Mouse (Mus musculus): ENCODE data around the gene Ptges3l.
"Not testable (repeated sequence)": the region's sequence is repeated elsewhere in the genome, so short reads cannot be mapped to it uniquely, and the experiment has no call there.

Gene Ptges3l

DNA sequence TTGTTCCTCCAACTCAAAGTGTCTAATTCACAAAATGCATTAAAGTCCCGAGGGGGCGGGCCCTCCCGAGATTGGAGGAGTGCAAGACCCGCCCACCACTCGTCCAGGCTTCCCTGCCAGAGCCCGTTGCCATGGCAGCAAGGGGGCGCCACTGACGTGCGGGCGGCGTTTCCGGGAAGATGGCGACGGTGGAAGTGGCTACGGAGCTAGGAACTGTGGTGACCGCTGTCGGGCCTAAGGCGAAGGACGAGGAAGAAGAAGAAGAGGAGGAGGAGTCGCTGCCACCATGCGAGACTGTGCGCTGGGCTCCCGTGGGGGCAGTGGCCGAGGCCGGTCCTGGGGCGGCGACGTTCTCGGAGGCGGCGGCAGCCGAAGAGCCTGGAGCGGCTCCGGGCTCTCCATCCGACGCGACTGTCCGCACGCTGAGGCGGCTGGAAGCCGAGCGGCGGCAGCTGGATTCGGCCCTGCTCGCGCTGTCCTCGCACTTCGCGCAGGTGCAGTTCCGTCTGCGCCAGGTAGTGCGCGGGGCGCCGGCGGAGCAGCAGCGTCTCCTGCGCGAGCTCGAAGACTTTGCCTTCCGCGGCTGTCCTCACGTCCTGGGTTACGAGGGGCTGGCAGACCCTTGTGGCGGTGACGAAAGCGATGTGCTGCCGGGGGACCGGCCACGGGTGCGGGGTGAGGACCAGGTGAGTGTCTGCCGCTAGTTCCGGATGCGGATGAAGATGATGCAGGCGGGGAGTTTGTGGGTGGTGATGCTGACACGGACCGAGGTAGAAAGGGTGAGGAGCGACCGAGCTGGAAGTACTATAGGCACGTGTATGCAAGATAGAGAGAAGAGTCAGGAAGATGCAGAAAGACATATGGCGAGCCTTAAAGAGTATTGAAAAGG lies at the start of gene Ptges3l, which contains the start of gene Rundc1:
Gene Ptges3l, minus strand, starts transcription at position 409 of the 889 bp plus-strand sequence.
Gene Rundc1, plus strand, starts transcription at position 161 of the 889 bp plus-strand sequence.
- in situ Hi-C loops (cut with MboI, MseI): no loop called here

DNA sequence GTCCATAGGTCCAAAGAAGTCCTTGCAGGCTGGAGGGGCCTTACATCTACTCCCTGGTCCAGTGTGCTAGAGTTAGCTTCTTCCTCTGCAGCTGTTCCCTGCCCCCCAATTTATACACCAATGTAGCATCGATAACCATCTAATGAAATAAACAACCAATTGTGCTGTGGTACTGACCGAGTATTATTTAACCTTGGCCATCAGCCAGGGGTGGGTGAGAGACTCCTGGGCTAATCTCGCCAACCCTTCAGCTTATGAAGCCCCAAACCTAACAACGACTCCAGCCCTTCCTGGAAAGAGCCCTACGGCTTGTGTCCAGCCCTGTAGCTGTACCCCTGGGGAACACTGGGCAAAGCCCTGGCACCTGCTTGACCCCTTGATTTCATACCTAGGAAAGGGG lies 49.2 kb upstream of the Ptges3l start:
- in situ Hi-C loops (cut with MboI, MseI): no loop called here

- in situ Hi-C loops (cut with MboI, MseI): not testable (repeated sequence)
These were observed 48.6 kb upstream of the Ptges3l start for GRCm38 (mm10) chr11:101473686-101474085.

GRCm38 (mm10) chr11:101472336-101472735 lies 47.2 kb upstream of the Ptges3l start:
- in situ Hi-C loops (cut with MboI, MseI): no loop called here

DNA sequence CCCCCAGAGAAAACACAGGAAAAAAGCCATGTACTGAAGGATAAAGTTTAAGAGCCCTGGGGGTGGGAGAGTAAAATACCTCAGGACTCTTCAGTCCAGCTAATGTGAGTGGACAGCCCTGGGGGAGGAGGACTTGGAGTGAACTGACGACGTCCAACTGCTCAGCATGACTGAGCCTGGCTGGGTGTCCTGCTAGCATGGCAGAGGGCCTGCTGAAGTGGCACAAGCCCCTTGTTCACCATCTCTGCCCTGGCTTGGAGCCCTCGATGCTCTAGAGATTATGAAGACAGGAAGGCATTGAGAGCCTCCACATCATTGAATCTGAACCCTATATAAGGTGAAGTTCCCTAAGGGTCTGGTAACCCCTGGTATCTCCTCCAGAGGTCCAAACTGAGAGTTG lies 46.8 kb upstream of the Ptges3l start:
- in situ Hi-C loops (cut with MboI, MseI): no loop called here

GRCm38 (mm10) chr11:101470206-101470605 lies 45.1 kb upstream of the Ptges3l start:
- in situ Hi-C loops (cut with MboI, MseI): no loop called here

- in situ Hi-C loops (cut with MboI, MseI): no loop called here
These were observed 44.0 kb upstream of the Ptges3l start for GRCm38 (mm10) chr11:101469155-101469554.

- in situ Hi-C loops (cut with MboI, MseI): no loop called here
These were observed 43.6 kb upstream of the Ptges3l start for GRCm38 (mm10) chr11:101468731-101469130.

DNA sequence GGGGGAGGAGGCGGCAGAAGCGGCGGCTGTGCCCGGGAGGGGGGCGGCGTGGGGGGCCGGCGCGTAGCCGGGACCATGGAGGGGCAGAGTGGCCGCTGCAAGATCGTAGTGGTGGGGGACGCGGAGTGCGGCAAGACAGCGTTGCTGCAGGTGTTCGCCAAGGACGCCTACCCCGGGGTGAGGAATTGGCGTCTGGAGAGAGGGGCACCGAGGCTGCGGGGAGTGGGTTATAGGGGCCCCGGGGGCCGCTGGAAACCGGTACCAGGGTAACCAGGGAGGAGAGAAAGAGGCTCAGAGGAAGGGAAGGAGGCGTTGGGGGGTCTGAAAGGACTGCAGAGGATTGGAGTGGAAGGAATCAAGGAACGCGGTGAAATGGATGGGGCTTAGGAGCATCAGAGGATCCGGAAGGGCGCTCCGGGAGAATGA lies 43.1 kb upstream of the Ptges3l start:
- in situ Hi-C loops (cut with MboI, MseI): no loop called here

DNA sequence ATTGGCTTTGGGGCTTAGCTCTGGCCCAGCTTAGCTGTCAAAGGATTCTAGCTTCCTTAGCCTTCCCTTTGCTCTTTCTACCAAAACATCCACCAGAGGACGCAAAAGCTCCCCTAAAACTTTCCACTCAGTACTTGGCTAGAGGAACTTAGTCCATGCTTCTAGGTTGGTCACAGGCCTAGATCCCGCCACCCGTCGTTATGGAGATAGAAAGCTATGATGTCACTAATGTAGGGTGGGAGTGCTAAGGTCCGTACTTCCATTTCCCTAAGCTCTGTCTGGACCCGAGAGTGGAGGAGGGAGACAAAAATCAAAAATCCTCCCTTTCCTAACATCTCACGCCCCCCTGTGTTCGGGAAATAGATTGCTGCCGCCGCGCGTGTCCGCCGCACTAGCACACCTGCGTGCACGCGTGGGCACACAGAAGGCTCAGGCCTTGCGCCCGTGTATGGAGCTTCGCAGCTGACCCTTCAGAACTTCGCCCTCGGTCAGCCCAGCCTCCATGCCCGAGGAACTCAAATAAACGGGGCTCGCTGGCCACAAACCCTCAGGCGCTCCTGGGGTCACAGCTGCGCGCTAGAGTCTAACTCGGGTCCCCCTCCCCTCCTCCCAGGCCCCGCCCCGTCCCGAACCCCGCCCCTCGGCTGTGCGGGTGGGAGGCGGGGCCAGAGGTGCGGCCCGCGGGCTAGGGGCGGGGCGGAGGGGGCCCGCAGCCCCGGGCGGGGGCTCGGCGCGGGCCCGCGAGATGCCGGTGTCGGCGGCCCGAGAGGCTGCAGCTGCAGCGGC lies 42.5 kb upstream of the Ptges3l start:
- in situ Hi-C loops (cut with MboI, MseI): no loop called here

GRCm38 (mm10) chr11:101466552-101466950 lies 41.4 kb upstream of the Ptges3l start:
- in situ Hi-C loops (cut with MboI, MseI): not testable (repeated sequence)

- in situ Hi-C loops (cut with MboI, MseI): no loop called here
These were observed 40.9 kb upstream of the Ptges3l start, which contains the start of gene Vat1 for GRCm38 (mm10) chr11:101465869-101466551. TSS of gene Vat1 (minus strand) at chr11:101466230.

DNA sequence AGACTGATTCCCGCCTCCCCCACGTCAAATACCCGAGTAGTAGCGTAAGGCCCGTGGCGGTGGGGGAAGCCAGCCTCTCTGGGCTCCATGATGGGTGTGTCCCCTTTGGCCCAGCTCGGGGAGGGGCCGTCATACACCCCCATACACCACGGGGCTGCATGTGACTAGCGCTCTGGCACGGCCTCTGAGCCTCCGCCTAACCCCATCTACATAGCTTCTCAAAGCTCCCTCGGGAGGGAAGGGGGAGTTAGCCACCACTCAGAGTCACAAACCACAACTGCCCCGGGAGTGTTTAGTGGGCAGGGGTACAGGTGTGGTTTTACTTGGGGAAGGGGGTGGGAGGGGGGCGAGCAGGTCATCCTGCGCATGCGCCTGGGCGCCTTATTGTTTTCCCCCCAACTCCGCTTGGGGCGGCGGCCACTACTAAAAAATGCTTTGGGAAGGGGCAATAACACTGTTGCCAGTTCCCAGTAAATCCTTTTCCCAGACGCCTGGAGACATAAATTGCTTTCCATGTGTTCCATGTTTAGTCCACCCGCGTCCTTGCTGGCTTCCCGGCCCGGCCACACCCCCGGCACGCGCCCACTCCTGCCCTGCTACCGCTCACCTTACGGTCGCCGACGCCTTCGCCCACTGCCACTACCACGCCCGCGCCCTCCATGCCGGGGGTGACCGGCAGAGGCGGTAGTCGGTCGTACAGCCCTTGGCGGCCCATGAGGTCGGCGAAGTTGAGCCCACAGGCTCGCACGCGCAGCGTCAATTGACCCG lies 40.2 kb upstream of the Ptges3l start:
- in situ Hi-C loops (cut with MboI, MseI): no loop called here

DNA sequence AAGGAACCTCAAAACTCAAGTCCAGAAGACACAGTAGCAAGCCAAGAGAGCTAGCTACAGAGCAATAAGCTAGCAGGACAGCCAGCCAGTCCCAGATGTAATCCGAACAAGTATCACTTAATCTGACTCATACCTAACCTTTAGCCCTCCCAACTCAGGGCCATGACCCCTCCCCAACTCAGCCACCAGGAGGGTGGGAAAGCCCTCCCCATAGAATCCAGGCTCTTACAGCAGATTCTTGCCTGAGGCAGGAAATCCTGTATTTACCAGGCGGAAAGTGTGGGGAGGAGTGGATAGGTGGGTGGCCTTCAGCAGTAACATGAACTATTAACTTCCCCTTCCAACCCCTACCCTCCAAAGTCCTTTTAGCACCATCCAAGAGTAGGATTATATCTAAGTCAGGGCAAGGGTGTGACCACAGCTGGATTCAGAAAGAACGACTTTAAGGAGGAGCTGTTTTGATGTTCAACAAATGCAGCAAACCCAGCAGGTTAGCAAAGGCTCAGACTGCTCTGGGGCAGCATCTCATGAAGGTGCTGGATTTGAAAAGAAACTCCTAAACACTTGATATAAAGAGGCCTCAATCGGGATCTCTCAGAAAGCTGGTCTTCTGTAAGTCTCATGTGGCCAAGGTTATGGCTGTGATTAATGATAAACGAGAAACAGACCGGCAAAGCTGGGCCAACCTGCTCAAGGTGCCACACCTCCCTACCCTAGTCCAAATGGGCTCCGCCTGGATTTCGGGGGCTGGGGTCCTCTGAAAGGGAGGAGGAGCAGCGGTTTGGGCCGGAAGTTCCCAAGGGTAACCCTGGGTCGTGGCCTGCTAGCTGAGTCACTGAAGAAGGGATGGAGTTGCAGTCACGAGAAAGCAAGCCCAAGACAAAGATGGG lies 39.3 kb upstream of the Ptges3l start, which contains the start of gene Rnd2:
Gene Rnd2, plus strand, starts transcription at position 789 of the 890 bp plus-strand sequence.
- in situ Hi-C loops (cut with MboI, MseI): no loop called here

GRCm38 (mm10) chr11:101462583-101463440 lies 37.7 kb upstream of the Ptges3l start:
- in situ Hi-C loops (cut with MboI, MseI): no loop called here

- in situ Hi-C loops (cut with MboI, MseI): no loop called here
These were observed 37.0 kb upstream of the Ptges3l start for GRCm38 (mm10) chr11:101462141-101462540.

GRCm38 (mm10) chr11:101460321-101460720 lies 35.2 kb upstream of the Ptges3l start:
- in situ Hi-C loops (cut with MboI, MseI): no loop called here

- in situ Hi-C loops (cut with MboI, MseI): no loop called here
These were observed 34.6 kb upstream of the Ptges3l start for GRCm38 (mm10) chr11:101459716-101460115.

GRCm38 (mm10) chr11:101458217-101458616 lies 33.1 kb upstream of the Ptges3l start:
- in situ Hi-C loops (cut with MboI, MseI): no loop called here

Data from T-helper 2 cell (primary cell).